Mouse (Mus musculus): ENCODE measurements around the gene Mef2b. TPM values are rescaled to one million over a fixed set of nuclear protein-coding genes. Genes with fewer than 3 reads are reported as not detected.
A peak's percentile ranks its signal among the peaks of the same experiment; 100 is the strongest.

The Mef2b gene
- total RNA-seq, 4 experiments from 2014 or later, result 0.27 to 0.58 TPM; not detected in 2

DNA sequence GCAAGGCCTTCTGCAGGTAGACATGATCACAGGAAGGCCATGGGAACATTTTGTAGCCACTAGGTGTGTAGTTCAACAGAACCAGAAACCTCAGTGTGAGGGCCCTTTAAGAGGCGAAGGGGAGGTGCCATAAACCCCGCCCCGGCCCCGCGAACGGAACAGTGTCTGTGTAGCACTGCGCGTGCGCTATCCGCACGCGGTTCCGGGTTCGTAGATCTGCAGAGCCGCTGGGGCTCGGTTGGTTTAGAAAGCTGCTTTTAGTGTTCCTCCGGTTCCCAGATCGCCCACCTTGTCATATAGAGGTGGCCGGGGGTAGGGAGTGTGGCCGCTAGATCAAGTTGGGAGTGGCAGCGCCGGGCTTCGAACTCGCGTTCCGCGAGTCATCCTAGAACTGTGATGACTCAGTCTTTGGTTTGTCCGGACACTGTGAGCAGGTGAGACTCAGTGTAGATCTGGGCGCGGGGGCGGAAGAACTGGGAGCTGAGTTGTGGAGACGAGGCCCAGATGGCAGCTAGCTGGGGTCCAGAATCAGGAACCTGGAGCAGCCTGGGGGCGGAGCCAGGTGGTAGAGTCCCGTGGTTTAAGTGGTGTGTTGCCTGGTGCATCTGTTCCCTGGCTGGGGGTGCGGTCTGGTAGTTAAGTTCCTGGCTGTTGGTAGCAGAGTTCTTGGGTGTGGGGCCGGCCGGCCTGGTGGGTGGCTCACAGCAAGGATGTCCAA lies 8.2 kb upstream of the Mef2b start, which contains the start of gene Nr2c2ap:
TSS of gene Nr2c2ap (plus strand) at position 168 of the 718 bp plus-strand sequence.
- DNase-seq (ENCODE audit: low spot score in 2 of 2), result peak; percentile 65 to 79

DNA sequence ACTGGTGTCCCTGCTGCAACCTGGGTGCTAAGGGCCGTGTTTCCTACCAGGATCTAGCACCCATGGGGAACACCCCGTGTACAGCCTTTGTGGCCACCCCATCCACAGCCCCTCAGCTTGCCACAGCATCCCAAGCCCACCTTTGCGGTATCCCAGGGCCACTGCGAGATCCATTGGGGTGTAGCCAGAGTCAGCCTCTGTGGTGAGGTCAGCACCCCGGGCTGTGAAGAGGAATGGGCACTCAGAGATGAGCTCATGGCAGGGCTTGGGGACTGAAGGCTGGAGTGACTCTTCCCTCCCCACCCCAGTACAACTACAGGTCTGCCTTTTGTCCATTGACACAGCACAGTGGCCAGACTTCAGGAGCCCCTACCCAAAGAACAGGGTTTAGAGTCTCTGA lies 5.4 kb upstream of the Mef2b start:
- DNase-seq (ENCODE audit: low spot score in 2 of 2), result no peak

DNA sequence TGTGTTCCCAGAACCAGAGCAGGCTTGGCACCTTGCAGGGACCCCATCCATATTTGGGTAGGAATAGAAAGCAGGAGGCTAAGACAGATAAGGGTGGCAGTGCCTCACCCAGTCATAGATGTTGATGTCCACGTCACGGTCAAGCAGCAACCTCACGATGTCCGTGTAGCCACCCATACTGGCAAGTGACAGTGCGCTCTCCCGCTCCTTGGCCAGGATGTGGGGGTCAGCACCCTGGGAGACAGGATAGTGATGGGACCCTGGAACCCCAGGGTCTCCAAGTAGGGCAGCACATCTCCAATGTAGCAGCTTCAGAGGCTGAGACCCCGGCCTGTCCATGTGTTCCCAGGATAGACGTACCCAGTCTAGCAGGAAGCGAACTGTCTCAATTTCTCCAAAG lies 4.6 kb upstream of the Mef2b start:
- DNase-seq (ENCODE audit: low spot score in 2 of 2), result no peak

DNA sequence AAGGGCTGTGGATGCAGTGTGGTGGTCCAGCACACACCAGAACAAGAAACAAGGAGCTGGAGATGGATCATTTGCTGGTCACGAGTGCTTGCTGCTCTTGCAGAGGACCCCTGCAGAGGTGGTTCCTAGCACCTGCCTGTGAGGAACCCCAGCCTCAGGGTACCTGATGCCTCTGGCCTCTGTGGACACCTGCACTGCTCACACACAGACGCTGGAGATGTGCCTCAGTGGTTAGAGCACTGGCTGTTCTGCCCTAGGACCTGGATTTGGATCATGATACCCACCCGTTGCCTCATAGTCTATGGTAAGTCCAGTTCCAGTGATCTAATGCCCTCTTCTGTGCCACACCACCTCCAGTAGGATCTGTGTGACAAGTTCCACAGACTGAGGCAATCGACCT lies 2.9 kb upstream of the Mef2b start:
- no peak for DNase-seq (ENCODE audit: low spot score in 2 of 2)

DNA sequence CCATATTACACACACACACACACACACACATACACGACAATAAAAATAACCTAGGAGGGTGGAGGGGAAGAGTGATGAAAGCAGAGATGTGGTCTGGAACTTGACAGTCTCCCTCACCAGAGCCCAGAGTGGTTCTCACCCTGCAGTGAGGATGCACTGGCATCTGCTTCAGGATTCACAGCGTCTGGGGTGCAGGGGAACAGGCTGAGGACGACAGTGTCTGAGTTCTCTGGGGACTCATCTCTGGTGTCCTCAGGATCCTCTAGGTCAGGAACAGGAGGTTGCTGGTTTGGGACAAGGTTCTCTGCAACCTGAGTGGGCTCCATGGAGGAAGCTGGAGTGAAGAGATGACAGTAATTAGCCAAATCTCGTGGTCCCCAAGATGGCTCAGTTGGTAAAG lies 1.6 kb upstream of the Mef2b start:
- no peak for DNase-seq (ENCODE audit: low spot score in 2 of 2)

DNA sequence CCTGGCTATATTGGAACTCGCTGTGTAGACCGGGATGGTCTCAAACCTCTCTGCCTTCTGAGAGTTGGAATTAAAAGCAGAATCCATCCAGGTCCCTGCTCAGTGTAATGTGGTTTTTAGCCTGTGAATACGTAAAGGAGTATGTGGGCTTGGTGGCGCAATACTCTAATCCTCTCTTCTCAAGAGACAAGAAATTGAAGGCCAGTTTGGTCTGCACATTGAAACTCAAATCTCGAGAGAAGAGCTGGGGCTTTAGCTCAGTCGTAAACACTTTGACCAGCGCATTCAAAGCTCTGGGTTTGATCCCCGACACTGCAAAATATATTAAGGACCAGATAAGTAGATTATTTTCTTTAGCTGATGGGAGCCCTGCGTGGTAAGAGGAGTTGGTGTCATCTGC lies 470 bp downstream of the Mef2b start:
- no peak for DNase-seq (ENCODE audit: low spot score in 2 of 2)

DNA sequence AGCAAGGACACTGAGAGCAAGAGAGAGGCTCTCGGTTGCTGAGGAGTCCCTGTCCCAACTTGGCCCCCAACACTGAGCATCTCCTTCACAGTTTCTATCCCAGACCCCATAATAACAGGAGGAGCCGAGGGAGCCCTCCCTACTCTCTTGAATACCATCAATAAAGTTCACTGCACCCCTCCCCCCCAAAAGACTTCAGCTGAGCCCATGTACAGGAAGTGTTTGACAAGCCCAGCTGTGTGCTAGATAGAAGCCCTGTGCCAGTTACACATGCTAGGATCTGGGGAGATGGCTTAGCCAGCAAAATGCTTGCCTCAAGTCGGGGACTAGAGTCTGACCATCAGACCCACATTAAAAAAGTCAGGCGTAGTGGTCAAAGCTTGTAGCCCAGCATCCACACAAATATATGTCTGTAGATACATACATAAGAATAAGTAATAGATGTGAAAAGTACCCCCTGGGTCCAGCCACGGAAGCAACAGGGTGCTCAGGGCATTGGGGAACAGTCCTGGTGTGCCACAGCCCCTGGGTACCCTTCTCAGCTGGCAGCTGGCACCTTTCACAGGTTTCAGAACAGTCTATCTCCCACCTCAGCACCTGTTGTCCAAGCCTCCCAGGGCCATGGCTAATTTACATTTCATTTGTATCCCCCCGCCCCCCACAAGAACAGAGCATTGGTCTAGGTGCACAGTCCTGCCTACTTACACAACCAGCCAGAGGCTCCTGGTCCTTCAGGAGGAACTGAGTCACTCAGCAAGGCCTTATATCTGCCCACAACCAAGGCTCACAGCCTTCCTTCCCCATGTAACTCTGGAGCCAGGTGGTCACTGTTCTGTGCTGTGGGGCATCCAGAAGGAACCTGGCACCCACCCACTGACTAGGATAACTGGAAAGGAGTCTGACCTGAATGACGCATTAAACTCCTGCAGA lies 8.4 kb downstream of the Mef2b start:
- no peak for DNase-seq (ENCODE audit: low spot score in 2 of 2)

DNA sequence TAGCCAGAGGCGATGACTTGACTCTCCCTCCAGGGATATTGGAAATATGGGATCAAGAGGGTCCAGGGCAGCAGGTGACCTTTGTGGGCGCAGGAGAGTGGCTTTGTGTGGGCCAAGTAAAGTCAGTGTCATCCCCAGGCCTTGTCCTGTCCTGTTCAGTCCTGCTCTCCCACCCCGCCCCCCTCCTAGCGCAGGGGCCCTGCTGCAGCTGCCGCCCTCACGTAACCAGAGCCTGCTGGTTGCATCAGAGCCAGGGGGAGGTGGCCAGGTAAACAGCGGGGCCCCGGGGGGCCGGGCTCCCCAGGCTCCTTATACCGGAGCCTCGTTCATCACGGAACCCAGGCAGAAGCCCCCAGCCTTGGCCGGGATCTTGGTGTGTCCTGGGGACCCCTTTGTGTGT lies 10.6 kb downstream of the Mef2b start:
- no peak for DNase-seq (ENCODE audit: low spot score in 2 of 2)

DNA sequence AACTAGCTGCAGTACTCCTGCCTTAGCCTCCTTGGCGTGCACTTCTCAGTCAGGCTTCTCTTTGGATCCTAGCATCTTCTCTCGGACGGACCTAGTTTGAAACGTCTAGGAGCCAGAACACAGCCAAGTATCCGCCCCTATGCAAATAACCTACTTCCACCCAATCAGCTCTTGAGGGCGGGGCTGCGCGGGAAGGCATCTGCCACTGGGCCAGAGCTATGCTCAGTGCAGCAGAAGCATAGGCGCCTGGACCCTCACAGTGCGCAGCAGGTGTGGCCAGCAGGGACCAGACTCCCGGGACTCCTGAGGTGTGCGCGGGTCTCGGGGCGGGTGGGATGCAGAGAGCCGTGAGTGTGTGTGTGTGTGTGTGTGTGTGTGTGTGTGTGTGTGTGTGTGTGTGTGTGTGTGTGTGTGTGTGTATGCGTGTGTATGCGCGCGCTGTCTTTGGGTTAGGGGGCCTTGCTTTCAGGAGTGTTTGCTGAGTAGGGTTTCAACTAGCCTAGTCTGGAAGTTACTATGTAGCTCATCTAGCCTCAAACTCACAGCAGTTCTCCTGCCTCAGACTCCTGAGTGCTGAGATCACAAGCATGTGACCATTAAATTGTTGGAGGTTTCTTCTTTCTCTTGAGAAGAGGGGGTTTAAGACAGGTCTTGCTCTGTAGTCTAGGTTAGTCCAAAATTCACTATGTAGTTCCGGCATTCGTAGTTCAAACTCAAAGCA lies 13.2 kb downstream of the Mef2b start:
- no peak for DNase-seq (ENCODE audit: low spot score in 2 of 2)

DNA sequence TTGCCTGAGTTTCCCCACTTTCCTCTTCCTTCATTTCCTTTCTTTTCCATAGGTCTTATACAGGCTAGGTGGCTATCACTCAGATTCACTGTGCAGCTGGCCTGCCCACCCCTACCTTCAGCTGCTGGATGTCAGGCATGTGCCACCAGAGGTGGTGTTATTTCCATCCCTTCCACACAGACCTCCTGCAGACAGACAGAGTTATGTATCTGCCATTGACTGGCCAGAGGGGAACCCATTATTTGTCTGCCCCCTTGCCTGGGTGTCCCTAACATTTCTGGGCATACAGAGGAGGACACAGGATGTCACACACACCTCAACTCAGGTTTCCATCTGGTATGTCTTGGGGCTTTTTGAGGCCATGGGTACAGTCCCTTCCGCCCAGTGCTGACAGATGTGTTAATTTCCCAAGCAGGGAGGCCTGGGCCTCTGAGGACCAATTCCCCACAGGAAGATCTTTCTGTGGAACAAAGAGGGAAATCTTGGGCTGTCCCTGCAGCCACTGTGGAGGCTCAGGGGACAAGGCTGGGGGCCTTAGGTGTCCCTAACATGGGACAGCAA lies 17.8 kb downstream of the Mef2b start:
- DNase-seq (ENCODE audit: low spot score in 2 of 2), result no peak

DNA sequence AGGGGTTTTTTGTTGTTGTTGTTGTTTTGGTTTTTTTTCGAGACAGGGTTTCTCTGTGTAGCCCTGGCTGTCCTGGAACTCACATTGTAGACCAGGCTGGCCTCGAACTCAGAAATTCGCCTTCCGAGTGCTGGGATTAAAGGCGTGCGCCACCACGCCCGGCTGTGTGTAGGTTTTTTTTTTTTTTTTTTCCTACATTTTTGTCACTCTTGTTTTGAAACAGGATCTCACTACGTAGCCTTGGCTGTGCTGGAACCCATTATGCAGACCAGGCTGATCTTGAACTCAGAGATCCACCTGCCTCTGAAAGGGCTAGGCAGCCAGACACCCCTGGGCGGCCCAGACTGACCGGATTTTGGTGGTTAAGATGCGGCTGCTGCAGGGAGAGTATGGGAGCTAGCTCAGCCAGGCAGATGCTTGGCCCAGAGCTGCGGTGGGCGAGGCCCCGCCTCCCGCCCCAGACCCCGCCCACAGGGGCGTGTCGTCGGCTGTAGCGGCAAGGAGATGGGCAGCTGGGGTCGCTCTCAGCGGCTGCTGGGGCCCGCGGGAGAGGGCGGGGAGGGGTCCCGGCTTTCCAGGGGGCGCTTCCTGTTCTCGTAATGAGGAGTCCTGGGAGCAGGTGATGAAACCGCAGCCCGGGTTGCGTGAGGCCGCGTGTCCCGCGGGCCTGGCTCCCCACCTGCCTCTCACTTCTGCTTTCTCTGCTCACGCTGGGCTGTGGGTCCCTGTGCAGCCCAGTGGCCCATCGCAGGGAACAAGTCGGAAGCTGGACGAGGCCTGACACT lies 18.8 kb downstream of the Mef2b start:
- no peak for DNase-seq (ENCODE audit: low spot score in 2 of 2)

DNA sequence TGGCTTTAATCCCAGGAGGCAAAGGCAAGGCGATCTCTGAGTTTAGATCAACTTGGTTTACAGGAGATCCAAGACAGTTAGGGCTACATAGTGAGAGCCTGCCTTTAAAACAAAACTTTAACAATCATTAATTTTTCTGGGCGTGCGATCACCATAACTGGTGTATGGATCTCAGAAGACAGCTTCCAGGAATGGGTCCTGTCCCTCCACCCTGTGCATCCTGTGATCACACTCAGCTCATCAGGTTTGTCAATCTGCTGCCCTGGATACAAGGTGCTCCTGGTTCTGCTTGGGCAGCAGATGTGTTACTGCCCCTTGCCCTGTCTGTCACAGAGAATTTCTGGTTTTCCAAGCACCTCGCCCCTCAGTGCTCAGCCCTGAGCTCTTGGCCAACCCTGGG lies 19.7 kb downstream of the Mef2b start:
- DNase-seq (ENCODE audit: low spot score in 2 of 2), result no peak

DNA sequence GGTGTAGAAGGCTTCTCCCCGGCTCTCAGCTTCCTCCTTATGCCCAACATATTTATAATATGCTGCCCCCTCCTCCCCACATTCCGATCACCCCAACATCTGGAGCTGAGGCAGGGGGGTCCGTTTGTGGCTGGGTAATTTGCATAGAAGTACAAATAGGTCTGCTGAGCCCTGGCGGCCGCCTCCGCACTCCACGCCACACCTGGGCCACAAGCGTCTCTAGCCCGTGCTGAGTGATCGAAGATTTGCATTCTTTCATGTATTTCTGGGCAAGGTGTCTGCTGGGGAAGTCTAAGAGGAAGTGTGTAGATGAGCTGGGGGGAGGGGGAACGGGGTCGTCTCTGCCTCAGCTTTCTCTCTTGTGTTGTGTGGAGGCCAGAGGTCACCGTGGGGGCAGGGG lies 20.5 kb downstream of the Mef2b start:
- no peak for DNase-seq (ENCODE audit: low spot score in 2 of 2)

DNA sequence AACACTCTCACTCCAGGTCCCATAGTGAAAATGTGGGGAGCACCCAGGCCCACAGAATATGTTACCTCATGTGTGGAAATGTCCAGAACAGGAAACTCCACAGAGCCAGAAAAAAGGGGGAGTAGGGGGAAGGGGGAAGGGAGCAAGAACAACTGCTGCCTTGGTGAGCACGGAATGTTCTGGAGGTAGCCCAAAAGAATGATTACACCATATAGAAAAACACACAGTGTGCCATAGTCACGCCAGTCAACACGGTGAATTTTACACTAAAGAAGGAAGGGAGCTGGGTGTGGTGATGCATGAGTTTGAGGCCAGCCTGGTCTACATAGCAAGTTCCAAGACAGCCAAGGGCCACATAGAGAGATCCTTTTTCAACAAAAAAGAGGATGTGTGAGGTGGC lies 23.8 kb downstream of the Mef2b start:
- DNase-seq (ENCODE audit: low spot score in 2 of 2), result no peak

DNA sequence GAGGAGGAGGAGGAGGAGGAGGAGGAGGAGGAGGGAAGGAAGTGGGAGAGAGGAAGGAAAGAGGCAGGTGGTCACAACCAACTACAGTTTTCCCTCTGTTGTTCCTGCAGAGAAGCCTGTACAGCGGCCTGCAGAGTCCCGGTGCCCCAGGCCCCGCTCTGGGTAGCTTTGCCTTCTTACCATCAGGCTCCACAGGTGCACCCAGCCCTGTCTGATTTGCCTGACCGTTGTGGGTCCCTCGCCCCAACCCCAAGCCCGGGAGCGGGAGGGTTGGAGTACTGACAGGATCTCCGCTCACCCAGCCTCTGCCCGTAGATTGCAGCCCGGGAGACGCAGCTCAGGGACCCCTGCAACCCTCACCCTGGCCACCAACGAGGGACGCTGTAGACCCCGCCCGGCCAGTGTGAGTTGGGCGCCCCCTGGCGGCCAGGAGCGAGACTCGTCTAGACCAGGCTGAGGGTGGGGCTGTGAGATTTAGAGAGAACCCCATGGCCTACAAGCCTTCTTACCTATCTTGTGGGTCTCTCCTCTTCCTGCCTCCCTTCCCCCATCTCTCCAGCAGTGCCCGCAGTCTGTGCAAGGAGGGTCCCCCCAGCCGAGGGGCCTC lies 27.1 kb downstream of the Mef2b start:
- DNase-seq (ENCODE audit: low spot score in 2 of 2), result peak in 1 of 2 experiments; percentile 33

DNA sequence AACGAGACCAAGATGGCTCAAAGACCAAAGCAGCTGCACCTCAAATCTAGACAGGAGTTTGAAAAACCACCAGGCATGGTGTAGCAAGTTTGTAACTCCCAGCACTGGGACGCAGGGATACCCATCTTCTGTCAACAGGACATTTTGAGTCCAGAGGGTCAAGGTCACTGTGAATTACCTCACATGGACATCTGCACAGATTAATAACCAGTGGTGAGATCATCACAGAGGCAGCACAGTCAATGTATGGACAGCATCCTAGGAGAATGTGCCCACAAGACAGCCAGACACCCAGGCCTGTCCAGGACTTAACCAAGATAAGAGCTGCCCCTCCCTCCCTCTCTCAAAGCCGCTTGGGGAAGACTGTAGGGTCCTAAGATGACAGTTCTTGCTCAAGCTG lies 30.6 kb downstream of the Mef2b start:
- DNase-seq (ENCODE audit: low spot score in 2 of 2), result no peak

DNA sequence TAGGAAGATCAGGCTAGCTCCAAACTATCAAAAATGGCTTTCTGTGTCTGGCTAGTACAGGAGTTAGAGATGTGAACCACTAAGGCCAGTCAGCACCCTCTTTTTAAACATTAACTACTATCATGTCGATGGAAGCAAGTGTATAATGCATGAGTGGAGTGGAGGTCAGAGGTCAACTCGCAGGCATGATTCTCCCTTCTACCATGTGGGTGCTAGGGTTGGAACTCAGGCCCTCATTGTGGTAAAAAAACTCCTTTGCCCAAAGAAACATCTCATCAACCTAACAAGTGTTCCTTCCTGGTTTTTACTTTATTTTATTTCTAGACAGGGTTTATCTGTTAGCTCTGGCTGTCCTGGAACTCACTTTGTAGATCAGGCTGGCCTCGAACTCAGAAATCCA lies 31.2 kb downstream of the Mef2b start:
- no peak for DNase-seq (ENCODE audit: low spot score in 2 of 2)

DNA sequence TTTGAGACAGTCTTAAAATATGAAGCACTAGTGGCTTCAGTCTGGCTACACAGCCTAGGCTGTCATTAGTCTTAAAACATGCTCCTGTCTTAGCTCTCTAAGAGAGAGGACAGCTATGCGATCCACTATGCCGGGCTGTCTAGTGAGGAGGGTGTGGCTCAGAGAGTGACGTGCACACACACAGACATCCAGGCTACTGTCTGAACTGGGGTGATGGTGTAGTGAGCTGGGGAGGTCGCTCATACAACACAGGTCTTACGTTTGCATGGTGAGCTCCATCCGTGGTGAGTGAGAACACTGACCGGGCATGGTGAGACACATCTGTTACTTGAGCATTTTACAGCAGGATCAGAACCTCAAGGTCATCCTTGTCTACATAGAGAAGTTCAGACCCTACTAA lies 31.7 kb downstream of the Mef2b start:
- DNase-seq (ENCODE audit: low spot score in 2 of 2), result no peak

DNA sequence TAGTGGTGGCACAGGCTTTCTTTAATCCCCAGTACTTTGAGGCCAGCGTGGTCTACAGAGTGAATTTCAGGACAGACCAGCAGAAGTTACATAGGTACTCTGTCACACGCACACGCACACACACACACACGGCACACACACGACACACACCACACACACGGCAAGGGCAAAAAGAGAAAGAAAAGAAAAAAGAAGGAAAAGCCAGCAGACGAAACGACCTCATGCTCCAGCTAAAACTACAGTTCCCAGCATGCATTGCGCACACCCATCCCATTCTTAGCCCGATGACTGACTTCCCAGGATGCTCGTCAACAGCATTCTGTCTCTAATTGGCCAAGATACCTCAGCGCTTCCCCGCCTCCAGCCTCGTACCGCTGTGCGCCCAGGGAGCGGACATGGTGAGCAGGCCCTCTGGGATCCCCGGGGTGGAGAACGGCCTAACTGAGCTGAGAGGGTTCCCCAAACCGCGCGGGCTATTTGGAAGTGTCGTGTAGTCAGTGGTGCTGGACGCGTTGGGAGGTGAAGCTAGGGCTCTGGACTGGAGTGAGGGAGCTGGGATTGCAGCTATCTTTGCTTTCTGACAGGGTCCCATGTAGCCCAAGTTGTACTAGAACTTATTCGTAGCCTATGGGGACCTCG lies 32.7 kb downstream of the Mef2b start, which contains the start of gene Tmem161a:
TSS of gene Tmem161a (plus strand) at position 314 of the 639 bp plus-strand sequence.
- peak; percentile 75 to 92 for DNase-seq (ENCODE audit: low spot score in 2 of 2)

DNA sequence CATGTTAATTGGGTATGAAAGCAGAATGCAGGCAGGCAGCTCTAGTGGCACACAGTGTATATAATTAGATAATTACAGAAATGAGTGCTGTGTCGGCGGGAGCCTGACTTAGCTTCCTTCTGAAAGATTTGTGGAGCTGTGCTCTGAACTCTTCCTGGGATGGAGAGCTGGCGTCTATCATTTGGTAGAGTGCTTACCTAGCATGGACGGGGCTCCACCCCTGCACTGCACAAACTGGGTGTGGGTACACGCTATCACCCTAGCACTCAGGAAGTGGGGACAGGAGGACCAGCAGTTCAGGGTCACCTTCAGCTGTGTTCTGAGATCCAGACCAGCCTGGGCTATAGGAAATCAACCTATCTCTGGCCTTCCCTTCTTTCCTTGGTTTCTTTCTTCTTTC lies 33.8 kb downstream of the Mef2b start:
- DNase-seq (ENCODE audit: low spot score in 2 of 2), result no peak

Data from left cerebral cortex, adult 8-10 months (tissue).